Mouse (Mus musculus) gastrocnemius, postnatal 10 days (tissue): ENCODE measurements around the gene Ddah2. TPM values are rescaled to one million over a fixed set of nuclear protein-coding genes. Genes with fewer than 3 reads are reported as not detected.
"Not testable (repeated sequence)": the region's sequence is repeated elsewhere in the genome, so short reads cannot be mapped to it uniquely, and the experiment has no call there.

ENCODE experiments used
- DNase-seq: peaks from one replicate; pipeline ENCODE4 v3.0.0; 2021; ENCODE audit warnings: mixed read lengths
- total RNA-seq, 2 experiments: library from RNA; stranded (reverse); gene quantifications; 2 replicates each; pipeline ENCODE4 v1.2.3; 2021

Gene Ddah2
- total RNA-seq, 2 experiments from 2014 or later: 45.3 to 51.9 TPM

DNA sequence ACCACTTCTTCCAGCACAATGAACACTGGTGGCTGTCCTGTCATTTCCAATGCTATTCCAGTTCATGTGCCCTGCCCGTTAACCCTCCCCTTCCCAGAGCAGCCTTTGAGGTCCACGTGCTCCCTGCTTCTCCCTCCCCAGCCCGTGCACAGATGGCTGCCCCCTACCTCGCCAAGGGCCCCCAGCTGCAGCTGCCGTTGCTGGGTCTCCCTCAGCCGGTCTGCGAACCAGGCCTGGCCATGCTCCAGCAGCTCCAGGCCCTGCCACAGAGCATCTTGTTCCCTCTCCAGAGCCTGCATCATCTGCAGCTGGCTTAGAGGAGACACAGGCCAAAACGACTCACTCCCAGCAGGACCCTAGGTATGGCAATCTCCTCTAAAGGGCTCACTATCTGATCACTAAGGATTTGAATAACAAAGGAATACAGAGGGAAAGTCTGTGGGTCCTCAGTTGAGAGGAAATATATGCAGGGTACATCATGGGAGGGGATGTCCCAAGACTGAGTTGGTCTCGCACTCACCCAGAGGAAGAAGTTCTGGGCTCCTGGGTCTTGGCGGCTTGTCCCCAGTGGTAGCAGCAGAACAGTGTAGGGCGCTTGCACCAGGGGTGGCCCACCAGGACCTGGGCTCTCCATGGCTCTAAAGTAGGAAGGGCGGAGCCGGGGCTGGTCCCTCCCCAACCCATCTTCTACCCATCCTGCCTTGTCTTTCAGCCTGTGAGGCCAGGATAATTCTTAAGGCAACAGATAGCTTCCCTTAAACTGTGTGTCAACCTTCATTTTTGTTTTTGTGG is 31.4 kb upstream of the Ddah2 start, which contains the start of gene Sapcd1:
Sapcd1 (minus strand) TSS at position 740 of the 792 bp plus-strand sequence.
- DNase-seq: peak; percentile 80

GRCm38 (mm10) chr17:35028315-35028714 is 30.5 kb upstream of the Ddah2 start:
- no peak for DNase-seq

GRCm38 (mm10) chr17:35029691-35030532 is 28.9 kb upstream of the Ddah2 start:
- no peak for DNase-seq

DNA sequence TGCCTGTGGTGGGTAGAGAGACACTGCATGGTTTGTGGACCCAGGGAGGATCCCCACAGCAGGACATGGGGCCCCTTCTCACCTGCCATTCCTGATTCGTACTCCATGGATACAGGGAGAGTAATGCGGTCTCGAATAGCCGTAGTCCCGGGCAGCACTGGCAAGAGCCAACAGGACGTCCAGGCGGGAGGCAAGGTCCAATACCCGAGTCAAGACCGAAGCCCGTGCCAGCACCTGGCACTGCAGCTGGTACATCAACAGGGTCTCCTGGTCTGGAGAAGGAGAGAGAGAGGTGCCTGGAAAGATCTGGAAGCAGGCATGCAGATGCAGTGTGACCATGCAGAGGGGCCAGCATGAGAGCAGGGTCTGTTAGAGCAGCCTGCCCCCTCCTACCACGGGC is 27.6 kb upstream of the Ddah2 start:
- no peak for DNase-seq

GRCm38 (mm10) chr17:35031880-35032279 is 27.0 kb upstream of the Ddah2 start:
- DNase-seq: no peak

DNA sequence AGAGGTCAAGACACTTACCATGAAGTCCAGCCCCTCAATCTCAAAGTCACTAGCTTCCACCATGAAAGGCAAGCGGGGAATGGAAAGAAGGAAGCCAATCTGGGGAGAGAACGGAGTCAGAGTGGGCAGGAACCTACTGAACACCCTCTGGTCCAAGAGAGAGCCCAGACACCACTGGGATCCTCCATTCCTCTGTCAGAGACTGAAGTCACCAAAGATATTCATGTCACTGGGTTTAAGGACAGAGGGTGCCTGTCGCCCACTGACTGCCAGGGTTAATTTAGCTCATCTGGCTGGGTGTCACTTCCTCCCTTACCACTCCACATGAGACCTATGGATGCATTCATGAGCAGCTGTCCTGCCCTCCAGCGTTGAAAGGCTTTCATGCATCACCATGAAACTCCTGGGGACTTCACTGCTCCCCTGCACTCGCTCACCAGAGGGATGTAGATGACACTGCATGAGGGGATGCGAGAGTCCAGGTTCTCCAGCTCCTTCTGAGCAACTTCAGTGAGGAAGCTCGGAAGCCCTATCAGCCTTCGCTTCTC is 26.4 kb upstream of the Ddah2 start:
- DNase-seq: no peak

DNA sequence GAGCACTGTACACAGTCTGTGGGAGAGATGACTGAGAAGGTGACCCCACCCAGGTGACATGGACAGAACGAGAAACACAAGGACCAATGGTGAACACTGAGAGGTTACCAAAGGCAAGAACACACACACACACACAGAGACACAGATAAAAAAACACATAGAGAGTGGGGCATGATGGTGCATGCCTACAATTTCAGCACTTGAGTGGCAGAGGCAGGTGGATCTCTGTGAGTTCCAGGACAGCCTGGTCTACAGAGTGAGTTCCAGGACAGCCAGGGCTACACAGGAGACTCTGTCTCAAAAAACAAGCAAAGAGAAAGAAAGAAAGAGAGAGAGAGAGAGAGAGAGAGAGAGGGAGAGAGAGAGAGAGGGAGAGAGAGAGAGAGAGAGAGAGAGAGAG is 25.1 kb upstream of the Ddah2 start:
- not testable (repeated sequence) for DNase-seq

GRCm38 (mm10) chr17:35034896-35035295 is 23.9 kb upstream of the Ddah2 start:
- DNase-seq: no peak

DNA sequence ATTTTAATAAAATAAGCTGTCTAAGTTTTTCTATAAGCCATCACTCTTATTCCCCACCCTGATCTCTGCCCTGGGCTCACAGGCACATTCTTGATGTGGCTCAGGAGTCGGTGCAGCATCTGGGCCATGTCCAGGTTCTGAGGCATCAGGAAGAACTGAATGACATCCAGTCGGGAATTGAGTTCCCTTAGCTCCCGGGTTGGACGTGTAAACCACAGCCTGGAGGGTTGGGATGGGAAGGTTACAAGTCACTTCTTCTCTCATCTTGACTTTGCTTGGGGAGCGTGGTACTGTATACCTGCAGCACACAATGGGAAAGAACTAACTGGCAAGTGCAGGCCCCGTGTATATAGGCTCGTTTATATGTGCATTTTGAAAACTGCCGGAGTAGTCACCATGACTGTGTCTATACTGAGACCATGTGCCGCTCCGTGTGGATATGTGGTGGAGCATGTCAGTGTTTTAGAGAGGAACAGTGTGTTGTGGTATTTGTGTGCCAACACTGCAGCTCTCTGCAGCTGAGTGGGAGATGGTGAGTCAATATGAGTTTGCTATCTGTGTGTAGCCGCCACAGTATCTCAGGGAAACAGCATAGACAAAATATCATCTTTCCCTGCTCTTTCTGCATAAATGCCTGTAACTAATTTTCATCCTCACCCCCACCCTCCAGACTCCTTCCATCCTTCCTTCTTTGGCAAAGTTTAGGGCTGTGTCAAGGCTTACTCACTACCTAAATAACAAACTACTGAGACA is 19.5 kb upstream of the Ddah2 start:
- DNase-seq: no peak

- no peak for DNase-seq
Measured at GRCm38 (mm10) chr17:35043794-35044193, 15.0 kb upstream of the Ddah2 start.

DNA sequence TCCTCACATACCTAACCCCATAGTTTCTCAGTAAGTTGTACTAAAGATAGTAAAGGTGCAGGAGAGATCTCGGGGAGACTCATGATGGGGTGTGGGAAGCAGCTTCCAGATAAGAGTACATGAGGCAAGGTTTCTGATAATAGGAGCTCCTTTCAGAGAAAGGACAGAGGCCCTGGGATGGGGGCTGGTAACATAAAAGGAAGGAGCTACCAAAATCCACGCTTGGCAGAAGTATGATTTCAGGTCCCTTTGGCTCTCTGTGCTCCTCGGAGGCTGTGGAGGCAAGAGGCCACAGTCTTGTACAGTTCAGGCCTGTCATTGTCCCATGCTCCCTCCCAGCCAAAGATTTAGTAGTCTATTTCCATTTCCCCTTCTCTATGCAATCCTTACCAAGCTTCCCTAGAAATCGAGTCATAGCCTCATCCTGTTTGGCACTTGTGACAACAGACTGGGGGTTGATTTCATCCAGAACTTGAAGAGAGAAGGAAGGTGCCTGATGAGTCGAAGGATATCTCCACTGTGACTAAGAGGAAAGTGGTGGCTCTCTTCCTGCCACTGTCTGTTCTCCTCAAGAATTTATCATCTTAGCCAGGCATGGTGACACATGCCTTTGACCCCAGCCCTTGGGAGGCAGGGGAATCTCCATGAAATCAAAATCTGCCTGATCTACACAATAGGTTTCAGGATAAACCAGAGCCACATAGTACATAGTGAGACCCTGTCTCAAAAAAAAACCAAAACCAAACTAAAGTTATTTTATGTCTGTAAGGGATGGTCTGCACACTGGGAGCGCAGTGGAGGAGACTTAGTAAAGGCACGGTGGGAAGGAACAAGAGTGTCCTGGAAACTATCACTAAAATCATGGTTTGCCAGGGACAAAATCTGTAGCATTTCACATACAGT is 13.7 kb upstream of the Ddah2 start:
- no peak for DNase-seq

- DNase-seq: peak; percentile 51
Measured at GRCm38 (mm10) chr17:35045807-35046680, 12.8 kb upstream of the Ddah2 start.

DNA sequence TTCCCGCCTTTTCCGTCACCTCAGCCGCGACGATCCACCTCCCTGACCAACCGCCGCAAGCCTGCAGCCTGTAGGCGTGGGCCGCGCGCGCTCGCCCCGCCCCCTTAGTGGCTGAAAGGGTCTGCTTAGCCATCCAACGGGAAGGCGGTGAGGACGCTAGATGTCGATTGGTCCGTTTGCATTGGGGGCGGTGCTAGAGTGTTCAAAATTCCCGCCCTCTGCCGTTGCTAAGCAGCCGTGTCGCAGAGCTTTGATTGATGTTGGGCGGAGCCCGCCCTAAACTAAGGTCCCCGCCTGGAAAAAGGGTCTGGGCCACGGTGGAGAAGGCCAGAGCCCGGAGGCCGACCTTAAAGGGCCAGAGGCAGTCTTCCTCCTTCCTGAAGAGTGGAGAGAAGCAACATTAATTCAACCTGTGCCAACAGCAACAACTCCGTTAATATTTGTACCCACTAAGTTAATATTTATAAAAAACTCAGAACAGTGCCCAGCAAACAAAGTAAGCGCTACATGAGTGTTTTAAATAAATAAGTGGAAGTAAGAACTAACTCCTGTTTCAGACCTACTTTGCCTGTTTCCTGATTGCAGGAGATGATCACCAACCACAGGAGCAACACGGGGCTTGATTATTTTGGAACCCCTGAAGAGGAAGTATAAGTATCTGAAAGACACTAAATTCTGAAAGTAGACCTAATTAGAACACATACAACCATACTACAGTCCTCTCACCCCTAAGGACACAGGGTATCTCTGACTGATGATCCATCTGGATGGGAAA is 12.0 kb upstream of the Ddah2 start, which contains the start of gene Msh5:
Msh5 (minus strand) TSS at position 65 of the 775 bp plus-strand sequence.
- peak; percentile 96 for DNase-seq

DNA sequence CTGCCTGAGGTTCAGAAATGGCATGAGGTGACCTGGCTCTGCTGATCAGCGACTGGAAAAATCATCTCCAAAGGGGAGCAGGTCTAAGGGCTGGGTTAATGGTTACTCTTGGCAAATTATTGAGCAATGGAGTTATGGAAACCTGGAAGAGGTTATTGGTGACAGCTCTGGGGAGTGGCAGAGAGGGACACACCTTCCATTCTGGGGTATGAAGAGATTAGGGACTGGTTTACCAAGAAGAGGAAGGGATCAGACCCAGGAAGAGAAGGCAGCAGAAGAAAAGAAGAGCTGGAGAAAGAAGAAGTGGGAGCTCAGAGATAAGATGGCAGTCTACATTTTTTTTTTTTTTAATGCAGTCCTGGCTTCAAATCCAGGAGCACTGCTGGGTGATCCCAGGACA is 11.1 kb upstream of the Ddah2 start:
- DNase-seq: no peak

- no peak for DNase-seq
Measured at GRCm38 (mm10) chr17:35048149-35048931, 10.5 kb upstream of the Ddah2 start.

DNA sequence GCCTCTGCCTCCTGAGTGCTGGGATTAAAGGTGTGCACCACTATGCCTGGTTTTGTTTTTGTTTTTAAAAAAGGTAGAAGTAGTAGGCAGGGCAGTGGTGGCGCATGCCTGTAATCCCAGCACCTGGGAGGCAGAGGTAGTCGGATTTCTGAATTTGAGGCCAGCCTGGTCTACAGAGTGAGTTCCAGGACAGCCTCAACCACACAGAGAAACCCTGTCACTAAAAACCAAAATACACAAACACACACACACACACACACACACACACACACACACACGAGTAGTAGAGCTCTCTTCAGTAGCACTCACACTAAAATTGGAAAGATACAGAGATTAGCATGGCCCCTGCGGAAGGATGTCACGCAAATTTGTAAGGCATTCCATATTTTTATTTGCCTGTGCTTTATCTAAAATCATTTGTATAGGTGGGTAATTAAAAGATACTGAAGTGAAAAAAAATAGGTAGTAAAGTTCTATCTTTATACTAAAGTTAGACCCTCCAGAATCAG is 9.8 kb upstream of the Ddah2 start:
- DNase-seq: no peak

GRCm38 (mm10) chr17:35049561-35050016 is 9.2 kb upstream of the Ddah2 start, which contains the start of gene Clic1:
TSS of gene Clic1 (plus strand) at chr17:35049966.
- DNase-seq: peak; percentile 53
